Mouse (Mus musculus): ENCODE results near the gene Hist1h2ad. TPM values are rescaled to one million over a fixed set of nuclear protein-coding genes. Genes with fewer than 3 reads are reported as not detected.
"Not testable (repeated sequence)": the region's sequence is repeated elsewhere in the genome, so short reads cannot be mapped to it uniquely, and the experiment has no call there.

Hist1h2ad gene
- polyA plus RNA-seq, 1 experiment from 2014 or later, result 0.49 TPM

GRCm38 (mm10) chr13:23611638-23612037, 37.5 kb downstream of the Hist1h2ad start:
- ATAC-seq (no peak), DNase-seq (ENCODE audit: low spot score) (no peak)
- Histone ChIP-seq H3K9me3 (ENCODE audit: low read length) (no peaks in the 10 kb centered on the region), H3K4me2 (replicated peaks; ENCODE audit: low read depth, low read length) (no peak overlapping the region), H3K4me1 (ENCODE audit: insufficient read depth, low read depth, low read length) (no peaks in the 10 kb centered on the region), H3K36me3 (ENCODE audit: insufficient read depth, low read length) (no peaks in the 10 kb centered on the region), H3K27ac (ENCODE audit: low read length) (no peak overlapping the region), H3K4me3 (ENCODE audit: low read depth, low read length) (no peak overlapping the region), H3K9ac (replicated peaks; ENCODE audit: low read depth) (no peak overlapping the region), H3K27me3 (replicated peaks; ENCODE audit: insufficient read depth, low read length) (no peaks in the 10 kb centered on the region)
- TF ChIP-seq EP300 (IDR thresholded peaks at IDR 0.05), result no peak
- 87% methylated on average over 3 of the region's 3 CpGs for WGBS

GRCm38 (mm10) chr13:23620056-23620732, 46.0 kb downstream of the Hist1h2ad start:
- DNase-seq (ENCODE audit: low spot score) (no peak), ATAC-seq (no peak)
- TF ChIP-seq EP300 (IDR thresholded peaks at IDR 0.05) (no peak), CTCF (IDR thresholded peaks at IDR 0.05) (no peak)
- no peaks in the 10 kb centered on the region for H3K9me3 ChIP-seq (ENCODE audit: low read length)
- no peaks in the 10 kb centered on the region for H3K36me3 ChIP-seq (ENCODE audit: insufficient read depth, low read length)
- no peaks in the 10 kb centered on the region for H3K27me3 ChIP-seq (replicated peaks; ENCODE audit: insufficient read depth, low read length)
- peaks cover 4% of the 10 kb centered on the region; the same call in 1 of the 2 replicates for H3K4me1 ChIP-seq (ENCODE audit: insufficient read depth, low read depth, low read length)
- WGBS, result 35% methylated on average over 12 of the region's 12 CpGs
- 0 out of 2 replicates have a peak overlapping the region, but pooled peaks have one; percentile 35 for H3K9ac ChIP-seq (replicated peaks; ENCODE audit: low read depth)
- peak overlapping the region; percentile 94 for H3K4me2 ChIP-seq (replicated peaks; ENCODE audit: low read depth, low read length)
- peak overlapping the region; percentile 69 for H3K4me3 ChIP-seq (ENCODE audit: low read depth, low read length)
- H3K27ac ChIP-seq (ENCODE audit: low read length), result peak overlapping the region; percentile 89

- no peaks in the 10 kb centered on the region for H3K36me3 ChIP-seq (ENCODE audit: insufficient read depth, low read length)
- peak within 1 kb of the TSS; percentile 69 for H3K4me3 ChIP-seq (ENCODE audit: low read depth, low read length)
- H3K27ac ChIP-seq (ENCODE audit: low read length), result peak within 1 kb of the TSS; percentile 89
- H3K9me3 ChIP-seq (ENCODE audit: low read length), result no peaks in the 10 kb centered on the region
- H3K9ac ChIP-seq (replicated peaks; ENCODE audit: low read depth), result peak within 1 kb of the TSS; percentile 92
- H3K4me2 ChIP-seq (replicated peaks; ENCODE audit: low read depth, low read length), result peak within 1 kb of the TSS; percentile 94
- WGBS, result under 1% methylated on average over 27 of the region's 27 CpGs
- DNase-seq (ENCODE audit: low spot score) (peak; percentile 98), ATAC-seq (peak; percentile 84)
- TF ChIP-seq EP300 (IDR thresholded peaks at IDR 0.05) (peak; percentile 26; the same call in 1 of the 2 replicates), CTCF (IDR thresholded peaks at IDR 0.05) (no peak)
- no peaks in the 10 kb centered on the region for H3K27me3 ChIP-seq (replicated peaks; ENCODE audit: insufficient read depth, low read length)
- peaks cover 4% of the 10 kb centered on the region; the same call in 1 of the 2 replicates for H3K4me1 ChIP-seq (ENCODE audit: insufficient read depth, low read depth, low read length)
Observed at GRCm38 (mm10) chr13:23620733-23621531, 46.8 kb downstream of the Hist1h2ad start, which contains the start of gene Hist1h2be. Gene Hist1h2be (minus strand): TSS chr13:23621124.

- H3K4me3 ChIP-seq (ENCODE audit: low read depth, low read length), result peak overlapping the region; percentile 69
- DNase-seq (ENCODE audit: low spot score) (peak; percentile 94), ATAC-seq (peak; percentile 81)
- under 1% methylated on average over 18 of the region's 18 CpGs for WGBS
- H3K36me3 ChIP-seq (ENCODE audit: insufficient read depth, low read length), result no peaks in the 10 kb centered on the region
- peaks cover 4% of the 10 kb centered on the region; the same call in 1 of the 2 replicates for H3K4me1 ChIP-seq (ENCODE audit: insufficient read depth, low read depth, low read length)
- TF ChIP-seq CTCF (IDR thresholded peaks at IDR 0.05) (no peak), EP300 (IDR thresholded peaks at IDR 0.05) (peak; percentile 63)
- no peaks in the 10 kb centered on the region for H3K27me3 ChIP-seq (replicated peaks; ENCODE audit: insufficient read depth, low read length)
- peak overlapping the region; percentile 94 for H3K4me2 ChIP-seq (replicated peaks; ENCODE audit: low read depth, low read length)
- H3K27ac ChIP-seq (ENCODE audit: low read length), result peak overlapping the region; percentile 89
- peak overlapping the region; percentile 92 for H3K9ac ChIP-seq (replicated peaks; ENCODE audit: low read depth)
- H3K9me3 ChIP-seq (ENCODE audit: low read length), result no peaks in the 10 kb centered on the region
Observed at GRCm38 (mm10) chr13:23621532-23622174, 47.5 kb downstream of the Hist1h2ad start.

- peak; percentile 89 for ATAC-seq
- under 1% methylated on average over 45 of the region's 53 CpGs for WGBS
- H3K9ac ChIP-seq (replicated peaks; ENCODE audit: low read depth), result peak within 1 kb of the TSS; percentile 92
Observed at GRCm38 (mm10) chr13:23622175-23622671, 48.0 kb downstream of the Hist1h2ad start, which contains the start of gene Hist1h1e. Gene Hist1h1e (minus strand): TSS chr13:23622558.

More at GRCm38 (mm10) chr13:23622175-23622671, 48.0 kb downstream of the Hist1h2ad start, which contains the start of gene Hist1h1e:
- Histone ChIP-seq H3K27ac (ENCODE audit: low read length) (peak within 1 kb of the TSS; percentile 89), H3K4me3 (ENCODE audit: low read depth, low read length) (peak within 1 kb of the TSS; percentile 69), H3K4me2 (replicated peaks; ENCODE audit: low read depth, low read length) (peak within 1 kb of the TSS; percentile 94)
- not testable (repeated sequence) for H3K4me1 ChIP-seq (ENCODE audit: insufficient read depth, low read depth, low read length); H3K27me3 ChIP-seq (replicated peaks; ENCODE audit: insufficient read depth, low read length); H3K36me3 ChIP-seq (ENCODE audit: insufficient read depth, low read length); H3K9me3 ChIP-seq (ENCODE audit: low read length)
- peak; percentile 97 for DNase-seq (ENCODE audit: low spot score)

Measured in lung, postnatal 0 days (tissue).